Comparison of ENCODE assay signal across 23 mouse cellular contexts in genomic region chr7:100767568-100767967, GRCm38 (mm10).
DNase-seq lines count a peak whose midpoint lies in the region; ATAC-seq and TF ChIP-seq lines count a peak whose summit lies in the region.
"Had no signal": no experiment of that assay in that cellular context is flagged by ENCODE, and none has a peak within 500 bp of the region (broad histone marks: within the 10 kb centered on the region; RNA-seq: fewer than 3 reads in every experiment).

No protein-coding gene starts in this region.

- H3K4me2 ChIP-seq in lung, embryonic 14.5 days: no peak overlapping the region
- H3K4me2 ChIP-seq: embryonic facial prominence, embryonic 13.5 days; forebrain, embryonic 13.5 days; heart, embryonic 12.5 days; hindbrain, embryonic 12.5 days; liver, embryonic 13.5 days; lung, embryonic 15.5 days; stomach, embryonic 15.5 days had no signal

- DNase-seq in lung, embryonic 14.5 days: peak; percentile 21
- no peak for DNase-seq in lung, postnatal 25 days (ENCODE audit: low spot score)
- DNase-seq in ZHBTc4 (ENCODE audit: low read depth, low spot score): peak; percentile 19
- peak; percentile 8 for DNase-seq in brain, embryonic 14.5 days (ENCODE audit: low read depth)
- DNase-seq in large intestine, adult 2 months (ENCODE audit: low read depth, low spot score): peak; percentile 29
- no peak for DNase-seq in kidney, adult 2 months
- DNase-seq: adrenal gland, postnatal 10 days; cerebellum, adult 8-10 months; heart, postnatal 10 days; kidney, adult 9 months; kidney, postnatal 25 days; layer of hippocampus, postnatal 36 days; liver, embryonic 13.5 days; thymus, adult 2 months had no signal

- no peaks in the 10 kb centered on the region for H3K27me3 ChIP-seq in lung, embryonic 14.5 days (ENCODE audit: insufficient read depth, low read length)
- H3K27me3 ChIP-seq in kidney, adult 2 months (replicated peaks; ENCODE audit: control insufficient read depth, insufficient read depth, low read length): no peaks in the 10 kb centered on the region
- H3K27me3 ChIP-seq: embryonic facial prominence, embryonic 13.5 days; forebrain, embryonic 13.5 days; heart, embryonic 12.5 days; hindbrain, embryonic 12.5 days; liver, embryonic 13.5 days; lung, embryonic 15.5 days; stomach, embryonic 15.5 days had no signal

- H3K4me3 ChIP-seq in lung, embryonic 14.5 days (ENCODE audit: low read depth, low read length): no peak overlapping the region
- no peak overlapping the region for H3K4me3 ChIP-seq in kidney, adult 2 months (ENCODE audit: insufficient read depth, low read depth, low read length)
- H3K4me3 ChIP-seq: embryonic facial prominence, embryonic 13.5 days; erythroblast, embryonic 14.5 days; forebrain, embryonic 13.5 days; heart, embryonic 12.5 days; hindbrain, embryonic 12.5 days; liver, embryonic 13.5 days; lung, embryonic 15.5 days; stomach, embryonic 15.5 days had no signal

- no peaks in the 10 kb centered on the region for H3K4me1 ChIP-seq in lung, embryonic 14.5 days (ENCODE audit: insufficient read depth)
- no peaks in the 10 kb centered on the region for H3K4me1 ChIP-seq in kidney, adult 2 months (ENCODE audit: control insufficient read depth, insufficient read depth, low read length)
- H3K4me1 ChIP-seq: heart, embryonic 12.5 days; hindbrain, embryonic 12.5 days; lung, embryonic 15.5 days; stomach, embryonic 15.5 days had no signal

- no peak overlapping the region for H3K9ac ChIP-seq in lung, embryonic 14.5 days
- H3K9ac ChIP-seq: embryonic facial prominence, embryonic 13.5 days; forebrain, embryonic 13.5 days; heart, embryonic 12.5 days; hindbrain, embryonic 12.5 days; liver, embryonic 13.5 days; lung, embryonic 15.5 days; stomach, embryonic 15.5 days had no signal

- H3K27ac ChIP-seq in lung, embryonic 14.5 days (ENCODE audit: low read depth): no peak overlapping the region
- no peak overlapping the region for H3K27ac ChIP-seq in kidney, adult 2 months (ENCODE audit: insufficient read depth, low read depth, low read length)
- H3K27ac ChIP-seq: embryonic facial prominence, embryonic 13.5 days; forebrain, embryonic 13.5 days; hindbrain, embryonic 12.5 days; liver, embryonic 13.5 days; lung, embryonic 15.5 days; stomach, embryonic 15.5 days had no signal

- no peaks in the 10 kb centered on the region for H3K9me3 ChIP-seq in lung, embryonic 14.5 days (ENCODE audit: low read depth, low read length)
- H3K9me3 ChIP-seq: embryonic facial prominence, embryonic 13.5 days; forebrain, embryonic 13.5 days; heart, embryonic 12.5 days; hindbrain, embryonic 12.5 days; liver, embryonic 13.5 days; lung, embryonic 15.5 days; stomach, embryonic 15.5 days had no signal

- ATAC-seq in lung, embryonic 14.5 days (ENCODE audit: insufficient read depth): no peak; the same call in 1 of the 2 replicates
- ATAC-seq in monocyte, adult 5-6 weeks (replicated peaks; ENCODE audit: insufficient number of reproducible peaks, low FRiP score, low TSS enrichment, poor library complexity, severe bottlenecking): no peak
- ATAC-seq: forebrain, embryonic 13.5 days; midbrain, embryonic 16.5 days had no signal

- TF ChIP-seq CTCF in lung, embryonic 14.5 days (IDR thresholded peaks at IDR 0.05; ENCODE audit: low read depth): no peak
- TF ChIP-seq CTCF in brain, embryonic 14.5 days (IDR thresholded peaks at IDR 0.05; ENCODE audit: borderline replicate concordance, extremely low read depth, insufficient read depth, insufficient read length): no peak
- TF ChIP-seq CTCF in kidney, adult 2 months (conservative IDR thresholded peaks at IDR 0.05; ENCODE audit: insufficient read depth, insufficient read length, low read depth, low read length): no peak

- 37% methylated on average over 3 of the region's 3 CpGs for WGBS in lung, embryonic 14.5 days
- 22% methylated on average over 3 of the region's 3 CpGs for WGBS in large intestine, adult 2 months
- WGBS in kidney, adult 2 months: 47% methylated on average over 3 of the region's 3 CpGs

- TF ChIP-seq POLR2A in brain, embryonic 14.5 days (IDR thresholded peaks at IDR 0.05; ENCODE audit: borderline replicate concordance, extremely low read depth, insufficient read depth, insufficient read length, poor library complexity, severe bottlenecking): no peak
- no peak for TF ChIP-seq POLR2A in kidney, adult 2 months (IDR thresholded peaks at IDR 0.05; ENCODE audit: low read depth, low read length)

- H3K36me3 ChIP-seq in lung, embryonic 14.5 days (ENCODE audit: insufficient read depth): no peaks in the 10 kb centered on the region
- H3K36me3 ChIP-seq in kidney, adult 2 months (ENCODE audit: control insufficient read depth, insufficient read depth, low read length): no peaks in the 10 kb centered on the region
- H3K36me3 ChIP-seq: hindbrain, embryonic 12.5 days; liver, embryonic 13.5 days; lung, embryonic 15.5 days; stomach, embryonic 15.5 days had no signal

Comparison
In these comparisons a context has a peak if more than half of its experiments do, and no peak if none do; other contexts are left out.
1. DNase-seq: peak in lung, embryonic 14.5 days (single experiment), ZHBTc4 (single experiment), brain, embryonic 14.5 days (single experiment) and large intestine, adult 2 months (single experiment); none in lung, postnatal 25 days (single experiment) and kidney, adult 2 months (single experiment).